Mouse (Mus musculus): ENCODE measurements at regions not wholly inside any gene's neighbourhood (a gene's known extent, or its start where the extent isn't known, plus 50 kb on each side); places are given as distances from the start of the nearest gene placed in this dataset.

- DNase-seq, result no peak
These were observed 53.8 kb downstream of the Neurod6 start for GRCm38 (mm10) chr6:55627228-55627627.

- DNase-seq, result no peak
These were observed 60.7 kb downstream of the Neurod6 start for GRCm38 (mm10) chr6:55620366-55620765.

- DNase-seq, result peak; percentile 27
These were observed 63.1 kb downstream of the Neurod6 start for GRCm38 (mm10) chr6:55617922-55618481.

GRCm38 (mm10) chr6:55610395-55610794 is 70.7 kb downstream of the Neurod6 start:
- no peak for DNase-seq

- DNase-seq, result no peak
These were observed 71.1 kb downstream of the Neurod6 start for GRCm38 (mm10) chr6:55609976-55610375.

GRCm38 (mm10) chr6:55609053-55609452 is 72.0 kb downstream of the Neurod6 start:
- DNase-seq, result no peak

- DNase-seq, result no peak
These were observed 84.0 kb downstream of the Neurod6 start for GRCm38 (mm10) chr6:55597088-55597487.

- DNase-seq, result no peak
These were observed 88.9 kb downstream of the Neurod6 start for GRCm38 (mm10) chr6:55592126-55592525.

GRCm38 (mm10) chr6:55581106-55581505 is 100.0 kb downstream of the Neurod6 start:
- no peak for DNase-seq

GRCm38 (mm10) chr6:55580036-55580435 is 101.0 kb downstream of the Neurod6 start:
- no peak for DNase-seq

- DNase-seq, result no peak
These were observed 101.5 kb downstream of the Neurod6 start for GRCm38 (mm10) chr6:55579611-55580010.

- DNase-seq, result no peak
These were observed 102.0 kb downstream of the Neurod6 start for GRCm38 (mm10) chr6:55579105-55579504.

GRCm38 (mm10) chr6:55578051-55578450 is 103.0 kb downstream of the Neurod6 start:
- no peak for DNase-seq

GRCm38 (mm10) chr6:55567521-55567920 is 113.5 kb downstream of the Neurod6 start:
- no peak for DNase-seq

- DNase-seq, result no peak
These were observed 113.8 kb downstream of the Adcyap1r1 start for GRCm38 (mm10) chr6:55565260-55566209.

GRCm38 (mm10) chr6:55560606-55561005 is 108.8 kb downstream of the Adcyap1r1 start:
- DNase-seq, result no peak

- no peak for DNase-seq
These were observed 108.0 kb downstream of the Adcyap1r1 start for GRCm38 (mm10) chr6:55559797-55560196.

Measured in cerebellum, adult 11 months (tissue).